Mouse (Mus musculus) testis, postnatal 10 days (tissue): ENCODE results near the gene Fam83c.
A peak's percentile ranks its signal among the peaks of the same experiment; 100 is the strongest.
"Not testable (repeated sequence)": the region's sequence is repeated elsewhere in the genome, so short reads cannot be mapped to it uniquely, and the experiment has no call there.

Experiments used
- DNase-seq: peaks from one replicate; pipeline ENCODE4 v3.0.0; 2021; ENCODE audit warnings: low spot score

Fam83c gene

DNA sequence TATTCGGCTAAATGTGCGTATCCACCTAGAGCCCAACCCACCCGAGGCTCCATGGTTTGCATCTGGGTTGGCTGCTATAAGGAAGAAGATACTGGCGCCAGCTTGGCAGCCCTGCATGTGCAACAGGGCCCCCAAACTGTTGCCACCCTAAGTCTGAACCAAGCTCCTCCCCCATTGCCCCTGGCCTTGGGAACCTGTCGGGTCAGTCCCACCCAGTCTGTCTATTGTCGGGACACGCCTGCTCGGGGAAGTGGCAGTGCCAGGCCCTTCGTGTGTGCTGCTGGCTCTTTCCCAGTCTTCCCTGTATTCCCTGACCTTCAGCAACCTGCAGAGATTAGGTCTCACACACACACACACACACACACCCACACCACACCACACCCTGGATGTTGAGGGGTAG, at the start of gene Fam83c:
Fam83c (minus strand) TSS at position 123 of the 400 bp plus-strand sequence.
- DNase-seq: no peak

DNA sequence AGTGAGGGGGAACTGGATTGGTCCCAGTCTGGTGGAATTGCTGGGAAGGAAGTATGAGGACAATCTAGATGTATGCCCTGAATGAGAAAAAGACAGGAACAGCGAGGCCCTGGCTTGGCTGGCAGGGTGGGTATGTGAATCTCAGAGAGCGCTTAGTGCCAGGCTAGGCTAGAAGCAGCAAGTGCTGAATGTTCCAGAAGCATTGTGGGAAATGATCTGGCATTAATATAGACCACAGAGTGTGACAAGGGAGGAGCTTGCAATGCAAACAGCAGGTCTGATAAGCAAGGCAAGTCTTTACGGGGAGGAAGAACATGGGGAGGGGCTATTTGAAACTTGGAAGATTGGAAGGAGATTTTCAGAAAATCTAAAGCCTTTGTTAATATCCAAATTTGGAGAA, 47.4 kb upstream of the Fam83c start:
- no peak for DNase-seq

DNA sequence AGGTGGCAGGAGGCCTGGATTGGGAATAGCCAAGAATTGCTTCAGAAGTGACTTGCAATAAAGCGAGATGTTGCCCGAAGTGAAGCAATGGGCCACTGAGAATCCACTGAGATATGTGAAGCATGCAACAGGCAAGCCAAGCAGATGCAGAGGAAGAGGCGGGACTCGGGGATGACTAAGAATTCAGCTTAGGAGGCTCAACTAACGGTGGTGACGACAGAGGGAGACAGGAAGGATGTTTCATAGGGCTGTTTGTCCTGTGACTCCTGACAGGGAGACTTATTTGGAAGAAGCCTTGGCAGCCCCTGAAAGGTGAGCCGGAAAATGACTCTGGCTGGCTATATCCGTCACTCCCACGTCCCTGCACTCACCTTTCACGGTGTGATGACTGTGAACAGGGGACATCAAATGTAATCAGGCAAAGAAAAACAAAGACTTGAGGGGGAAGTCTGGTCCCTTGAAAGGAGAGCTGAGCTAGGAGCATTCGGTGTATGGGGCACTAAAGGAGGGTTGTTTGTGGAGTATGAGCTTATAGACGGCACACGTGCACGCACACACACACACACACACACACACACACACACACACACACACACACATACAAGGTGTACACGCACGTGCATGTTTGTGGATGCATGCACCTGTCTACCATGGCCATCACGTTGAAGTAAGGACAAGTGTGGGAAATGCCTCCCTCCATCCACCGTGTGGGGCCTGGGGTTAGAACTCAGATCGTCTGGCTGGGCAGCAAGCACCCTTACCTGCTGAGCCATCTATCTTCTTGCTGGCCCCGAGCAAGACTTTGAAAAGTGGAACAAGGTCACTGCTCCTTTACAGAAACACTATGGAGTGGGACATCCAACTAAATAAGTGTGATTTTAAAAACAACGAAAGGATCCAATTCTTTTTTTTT, 44.6 kb upstream of the Fam83c start:
- no peak for DNase-seq

DNA sequence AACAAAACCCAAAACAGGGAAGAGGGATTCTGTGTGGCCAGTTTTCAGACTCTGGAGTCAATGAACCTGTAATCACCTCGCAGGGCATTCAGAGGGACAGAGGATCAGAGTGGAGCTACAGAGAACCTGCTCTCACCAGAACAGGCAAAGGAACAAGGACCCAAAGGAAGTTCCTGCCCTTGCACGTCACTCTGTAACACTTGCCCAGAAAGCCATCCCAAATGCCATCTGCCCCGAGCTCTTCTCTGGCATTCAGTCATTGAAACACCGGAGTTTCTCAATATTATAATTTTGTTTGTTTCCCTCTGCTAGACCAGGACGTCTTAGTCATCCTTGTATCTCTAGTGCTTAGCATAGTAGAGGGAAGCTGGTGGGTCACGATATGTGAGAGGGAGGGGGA, 39.0 kb upstream of the Fam83c start:
- no peak for DNase-seq

DNA sequence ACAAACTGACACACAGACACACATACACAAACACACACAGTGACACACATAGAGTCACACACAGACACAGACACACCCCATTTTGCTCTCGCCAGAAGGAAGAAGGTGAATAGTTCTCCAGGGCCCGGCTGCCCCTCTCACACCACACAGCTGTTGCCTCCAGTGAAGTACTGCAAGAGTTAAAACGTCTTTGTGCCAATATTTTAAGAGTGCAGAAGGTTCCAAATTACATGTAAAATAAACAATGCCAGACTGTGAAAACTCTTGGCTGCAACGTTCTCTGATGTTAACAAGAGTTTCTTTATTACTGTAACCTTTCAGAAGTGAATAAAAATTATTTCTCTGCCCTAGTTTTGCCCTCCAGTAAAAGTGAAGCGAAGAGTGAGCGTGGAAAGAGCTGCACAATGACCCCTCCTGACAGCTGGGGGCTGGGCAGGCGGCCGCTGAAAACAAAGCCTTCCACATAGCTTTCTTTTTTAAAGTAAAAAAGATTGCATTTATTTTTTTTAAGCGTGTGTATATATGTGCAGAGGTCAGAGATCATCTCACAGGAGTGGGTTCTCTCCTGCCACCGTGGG, 38.4 kb upstream of the Fam83c start:
- no peak for DNase-seq

DNA sequence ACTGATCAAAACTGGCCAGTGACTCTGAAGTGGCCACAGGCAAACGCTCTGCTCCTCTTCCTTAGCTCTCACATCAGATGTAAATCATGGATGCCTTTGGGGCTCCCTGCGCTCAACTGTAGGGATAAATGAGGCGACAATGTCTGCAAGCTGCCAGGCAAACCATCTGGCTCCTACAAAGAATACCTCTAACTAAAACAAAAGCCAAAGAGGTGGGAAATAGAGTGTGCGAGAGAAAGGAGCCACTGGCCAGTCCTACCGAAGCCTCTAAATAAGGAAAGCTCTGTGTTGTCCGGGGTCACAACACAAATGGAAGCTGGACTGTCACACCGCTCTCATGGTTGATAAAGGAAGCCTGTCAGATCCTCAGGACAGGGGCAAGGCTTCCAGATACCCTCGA, 37.8 kb upstream of the Fam83c start:
- DNase-seq: no peak

DNA sequence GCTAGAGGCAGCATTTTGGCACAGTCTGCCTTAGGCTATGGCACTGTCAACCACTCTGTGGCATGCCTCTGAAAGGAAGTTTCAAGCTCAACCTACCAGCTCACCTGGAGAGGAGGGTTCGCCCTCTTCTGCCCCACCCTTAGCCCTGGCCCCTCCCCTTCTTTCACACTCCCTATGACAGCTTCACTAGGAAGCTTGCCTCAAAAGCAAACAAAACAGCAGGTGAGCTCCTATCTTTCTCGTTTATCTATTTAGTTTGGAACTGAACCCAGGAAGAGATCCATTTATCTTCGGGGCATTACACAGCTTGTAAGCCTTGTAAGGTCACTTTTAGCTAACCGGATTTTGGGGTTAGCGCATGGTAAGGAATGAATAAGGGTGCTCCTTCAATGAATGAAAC, 35.1 kb upstream of the Fam83c start:
- DNase-seq: no peak

DNA sequence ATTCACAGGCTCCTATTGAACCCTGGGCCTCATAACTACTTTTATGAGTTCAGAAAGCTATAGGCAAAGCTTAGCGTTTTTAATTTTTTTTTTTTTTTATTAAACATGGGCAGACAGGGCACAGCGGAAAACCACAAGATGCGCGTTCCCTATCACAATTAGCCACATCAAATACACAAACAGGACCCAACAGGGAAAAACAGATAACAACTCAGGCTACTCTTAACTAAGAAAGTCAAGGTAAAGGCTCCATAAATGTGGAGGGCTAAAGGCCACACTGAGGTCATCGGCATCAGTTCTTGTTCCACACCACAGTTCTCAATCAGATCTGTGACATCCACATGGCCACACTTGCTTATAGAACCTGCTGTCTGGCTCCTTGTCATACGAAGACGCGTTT, 33.7 kb upstream of the Fam83c start:
- no peak for DNase-seq

DNA sequence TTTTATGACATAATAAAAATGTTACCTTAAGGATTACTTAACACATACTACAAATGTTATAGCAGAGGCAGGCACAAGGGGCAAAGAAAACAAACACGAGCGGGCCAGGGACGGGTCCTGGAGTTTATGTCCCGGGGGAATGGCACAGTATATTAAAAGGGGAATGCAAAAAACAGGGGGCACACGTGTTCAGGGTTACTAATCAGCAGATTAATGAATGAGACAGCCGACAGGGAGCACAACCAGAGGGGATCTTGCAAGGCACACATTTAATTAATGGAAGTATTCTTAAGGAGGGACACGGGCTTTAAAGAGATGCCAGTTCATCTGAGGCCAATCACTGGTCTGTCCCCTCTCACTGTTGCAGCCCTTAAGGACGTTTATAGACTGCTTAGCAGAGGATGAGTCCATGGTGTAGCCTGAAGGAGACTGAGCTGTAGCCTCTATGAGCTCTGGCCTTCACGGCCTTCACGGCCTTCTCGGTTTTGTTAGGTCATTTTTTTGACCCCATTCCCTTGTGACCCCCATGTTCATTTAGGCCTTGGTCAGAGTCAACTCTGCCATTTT, 28.7 kb upstream of the Fam83c start:
- no peak for DNase-seq

DNA sequence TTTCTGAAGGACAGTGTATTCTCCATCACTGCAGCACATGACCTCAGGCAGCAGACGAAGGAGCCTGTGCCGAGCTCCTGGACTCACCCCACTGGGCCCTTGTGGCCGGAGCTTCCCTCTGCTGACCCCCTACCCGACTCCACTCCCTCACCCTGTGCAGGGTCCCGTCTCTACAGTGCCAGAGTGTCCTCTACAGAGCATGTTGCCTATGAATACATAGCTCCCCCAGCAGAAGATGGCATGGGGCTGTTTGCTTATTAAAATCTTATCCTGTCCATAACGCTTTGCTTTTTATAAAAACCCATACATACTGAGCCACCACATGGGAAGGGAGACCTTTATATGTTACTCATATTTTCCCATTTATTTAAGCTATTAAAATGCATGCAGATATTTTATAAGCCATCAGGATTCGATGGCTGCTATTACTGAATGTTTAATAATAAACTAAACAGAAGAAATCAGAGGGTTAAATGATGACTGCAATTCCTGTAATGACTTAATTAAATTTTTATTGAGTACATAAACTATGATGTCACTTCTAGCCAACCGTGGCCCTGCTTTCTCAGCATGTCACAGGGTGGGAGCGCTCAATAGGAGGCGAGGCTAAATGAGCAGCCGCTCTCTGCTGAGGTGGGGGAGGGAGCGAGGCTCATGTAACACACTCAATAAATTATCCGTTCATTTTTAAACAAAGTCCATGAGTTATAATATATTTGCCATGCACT, 28.1 kb upstream of the Fam83c start:
- DNase-seq: no peak

DNA sequence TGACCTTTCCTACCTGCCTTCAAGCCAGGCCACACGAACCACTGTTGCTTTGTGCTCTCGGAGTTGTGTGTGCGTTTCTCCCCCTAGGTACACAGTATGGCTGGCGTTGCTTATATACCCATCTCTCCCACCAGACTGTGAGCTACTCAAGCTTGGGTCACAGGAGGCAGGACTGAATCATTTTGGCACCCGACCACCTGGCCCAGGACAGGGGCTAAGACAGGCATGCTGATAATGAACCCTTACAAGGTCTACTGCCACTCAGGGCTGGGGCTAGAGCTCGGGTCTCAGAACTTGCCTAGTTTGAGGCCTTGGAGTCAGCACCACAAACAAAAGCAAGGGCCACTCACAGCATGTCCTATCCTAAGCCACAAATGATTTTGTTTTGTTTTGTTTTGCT, 26.9 kb upstream of the Fam83c start:
- DNase-seq: no peak

DNA sequence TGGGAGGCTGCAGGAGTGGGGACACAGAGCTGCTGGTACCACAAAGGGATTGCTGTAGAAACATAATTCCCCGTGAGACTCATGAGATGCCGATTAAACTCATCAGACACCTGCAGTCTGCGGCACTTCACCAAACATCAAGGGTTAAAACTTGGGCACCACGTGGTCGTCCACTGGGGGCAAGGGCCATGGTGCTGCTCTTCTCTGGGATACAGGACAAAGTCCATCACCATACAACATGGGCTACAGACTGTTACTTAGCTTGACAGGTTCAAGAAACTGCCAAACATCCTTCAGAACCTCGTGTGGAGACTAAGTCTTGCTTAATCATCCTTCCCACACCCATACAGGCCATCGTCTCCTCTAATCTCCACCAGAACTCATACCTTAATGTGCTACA, 25.4 kb upstream of the Fam83c start:
- DNase-seq: no peak

DNA sequence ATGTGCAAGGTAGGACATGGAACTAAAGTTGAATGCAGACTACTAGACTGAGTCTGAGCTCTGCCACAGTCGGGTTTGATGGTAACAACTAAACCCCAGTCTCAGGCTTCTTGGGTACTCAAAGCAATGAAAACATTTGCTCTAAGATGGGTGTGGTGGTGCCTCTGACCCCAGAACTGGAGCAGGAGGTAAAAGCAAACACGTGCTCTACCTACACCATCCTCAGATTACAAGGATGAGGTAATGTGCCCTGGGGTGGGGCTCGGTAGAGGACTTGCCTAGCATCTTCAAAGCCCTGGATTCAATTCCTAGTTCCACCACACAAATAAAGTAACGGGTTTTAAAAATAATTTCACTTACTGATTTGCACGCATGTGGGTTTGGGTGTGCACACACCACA, 17.9 kb upstream of the Fam83c start:
- DNase-seq: no peak

DNA sequence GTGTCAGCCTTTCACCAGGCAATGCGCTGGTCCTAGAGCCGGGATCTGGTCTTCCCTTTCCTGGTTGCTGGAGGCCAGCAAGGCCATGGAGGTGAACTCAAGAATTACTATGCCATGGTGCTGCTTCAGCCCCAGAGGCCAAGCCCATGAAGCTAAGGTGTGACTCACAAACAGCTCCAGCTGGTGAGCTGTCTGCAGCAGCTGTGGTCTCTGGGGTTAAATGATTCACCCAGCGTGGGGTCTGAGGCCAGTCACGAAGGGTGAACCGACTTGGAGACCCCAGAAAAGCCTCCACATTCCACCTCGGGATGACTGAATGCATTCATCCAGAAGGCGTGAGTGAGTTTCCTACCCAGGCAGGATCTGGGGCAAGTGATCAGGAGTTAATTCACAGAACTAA, 15.5 kb upstream of the Fam83c start:
- no peak for DNase-seq

DNA sequence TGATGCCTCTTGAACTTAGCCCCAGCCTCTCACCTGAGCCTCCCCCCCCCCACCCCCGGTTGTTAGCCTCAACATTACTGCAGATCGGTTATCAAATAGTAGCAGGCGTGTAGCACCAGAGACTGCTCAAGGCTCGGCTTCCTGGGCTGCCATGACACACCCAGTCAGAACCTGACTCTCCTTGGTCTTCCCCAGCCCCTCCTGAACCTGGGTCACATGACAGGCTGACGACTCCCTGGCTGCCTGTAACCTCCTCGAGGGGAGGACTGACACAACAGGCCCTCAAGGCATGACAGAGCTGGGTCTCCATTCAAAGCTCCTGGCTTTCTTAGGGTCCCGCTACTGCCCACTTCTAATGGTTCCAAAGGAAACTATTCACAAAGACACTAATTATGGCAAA, 14.8 kb upstream of the Fam83c start:
- DNase-seq: no peak

DNA sequence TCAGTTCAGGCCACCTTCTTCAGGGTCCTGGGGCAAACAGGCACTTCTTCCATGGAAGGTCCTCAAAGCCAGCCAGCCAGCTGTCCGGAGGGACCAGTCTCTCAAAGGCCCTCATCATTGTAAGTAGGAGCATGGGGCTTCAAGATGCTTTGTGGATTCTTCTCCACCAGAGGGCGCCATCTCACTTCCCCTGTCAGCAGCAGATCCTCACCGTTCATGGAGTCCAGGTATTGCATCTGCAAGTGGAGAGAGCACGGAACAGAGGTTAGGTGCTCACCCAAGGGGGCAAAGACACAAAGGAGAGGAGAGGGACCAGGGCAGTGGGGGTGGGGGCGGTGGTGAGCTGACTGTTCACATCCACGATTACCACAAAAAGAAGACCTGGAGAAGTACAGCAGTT, 13.6 kb upstream of the Fam83c start:
- DNase-seq: peak; percentile 89

DNA sequence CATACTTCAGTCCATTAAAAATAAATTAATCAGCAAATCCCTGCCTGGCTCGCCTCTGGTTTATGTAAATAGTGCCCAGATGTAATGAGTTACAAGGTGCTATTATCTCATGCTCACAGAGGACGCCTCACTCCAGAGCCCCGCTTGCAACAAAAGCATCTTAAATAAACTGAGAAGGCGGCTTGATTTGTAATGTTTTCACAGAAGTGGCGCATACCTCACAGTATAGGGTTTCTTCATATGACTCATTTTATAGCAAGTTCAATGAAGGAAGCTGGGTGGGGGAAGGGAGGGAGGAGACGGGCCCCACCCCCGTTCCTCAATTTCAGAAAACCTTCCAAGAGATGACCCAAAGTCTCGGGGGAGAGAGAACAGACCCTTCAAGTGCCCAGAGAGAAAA, 12.3 kb upstream of the Fam83c start:
- no peak for DNase-seq

DNA sequence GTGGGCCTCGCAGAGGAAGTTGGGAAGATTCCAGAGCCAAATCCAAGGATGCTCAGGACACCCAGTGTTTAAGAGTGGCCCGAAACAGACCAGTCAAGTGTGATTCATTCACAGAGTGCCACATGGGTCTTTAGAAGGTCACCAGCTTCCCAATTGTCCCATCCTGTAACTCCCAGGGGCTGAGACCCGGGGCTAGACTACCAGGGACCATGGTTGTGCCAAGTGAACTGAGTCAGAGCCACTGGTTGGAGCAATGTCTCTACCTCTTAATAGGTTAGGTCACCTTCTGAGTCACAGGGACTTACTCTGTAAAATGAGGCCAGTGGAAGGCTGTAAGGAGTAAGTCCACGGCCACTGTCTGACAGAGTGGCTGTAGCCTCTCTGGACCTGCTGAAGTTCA, 4.3 kb upstream of the Fam83c start:
- DNase-seq: no peak

DNA sequence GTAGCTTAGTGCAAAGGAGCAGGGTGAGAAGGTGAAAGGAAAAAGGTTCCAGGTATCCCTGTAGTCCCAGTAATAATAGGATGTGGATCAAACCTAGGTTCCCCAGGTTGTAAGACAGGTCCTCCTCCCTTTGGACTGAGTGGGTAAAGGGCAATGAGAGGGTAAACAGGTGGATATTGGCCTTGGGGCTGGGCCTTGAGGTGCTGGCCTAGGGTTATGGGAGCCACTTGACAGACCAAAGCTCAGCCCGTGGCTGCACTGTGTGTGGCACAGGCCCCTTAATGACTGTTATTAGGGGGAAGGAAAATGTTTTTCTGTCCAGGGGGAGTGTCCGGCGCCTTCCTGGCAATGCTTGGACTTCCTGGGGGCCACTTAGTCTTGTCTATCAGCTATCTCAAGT, 3.3 kb upstream of the Fam83c start:
- no peak for DNase-seq

DNA sequence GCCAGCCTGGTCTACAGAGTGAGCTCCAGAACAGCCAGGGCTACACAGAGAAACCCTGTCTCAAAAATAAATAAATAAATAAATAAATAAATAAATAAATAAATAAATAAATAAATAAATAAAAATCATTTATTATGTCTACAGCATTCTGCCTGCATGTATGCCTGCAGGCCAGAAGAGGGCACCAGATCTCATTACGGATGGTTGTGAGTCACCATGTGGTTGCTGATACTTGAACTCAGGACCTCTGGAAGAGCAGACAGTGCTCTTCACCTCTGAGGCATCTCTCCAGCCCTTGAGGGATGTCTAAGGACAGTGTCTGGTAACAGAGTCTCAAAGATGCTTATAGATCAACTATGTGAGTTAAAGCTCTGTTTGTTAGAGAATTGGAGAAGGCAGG, 2.6 kb downstream of the Fam83c start:
- DNase-seq: not testable (repeated sequence)

DNA sequence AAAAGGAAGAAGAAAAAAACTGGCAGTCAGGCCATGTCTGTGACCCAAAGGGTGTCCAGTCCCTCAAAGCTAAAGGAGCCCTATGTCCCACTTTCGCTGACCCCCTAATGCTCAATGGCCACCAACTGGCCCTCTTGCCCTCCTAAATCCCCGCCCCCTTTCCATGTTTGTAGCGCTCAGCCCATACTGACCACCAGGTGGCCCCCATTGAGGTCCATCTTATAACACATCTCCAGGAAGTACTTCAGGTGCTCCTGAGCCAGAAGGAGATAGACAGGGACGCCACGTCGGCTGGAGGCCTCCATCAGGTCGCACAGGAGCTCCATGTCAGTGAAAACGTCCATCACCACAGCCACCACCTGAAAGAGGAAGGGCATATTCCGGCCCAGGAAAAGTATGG, 3.4 kb downstream of the Fam83c start:
- DNase-seq: no peak

DNA sequence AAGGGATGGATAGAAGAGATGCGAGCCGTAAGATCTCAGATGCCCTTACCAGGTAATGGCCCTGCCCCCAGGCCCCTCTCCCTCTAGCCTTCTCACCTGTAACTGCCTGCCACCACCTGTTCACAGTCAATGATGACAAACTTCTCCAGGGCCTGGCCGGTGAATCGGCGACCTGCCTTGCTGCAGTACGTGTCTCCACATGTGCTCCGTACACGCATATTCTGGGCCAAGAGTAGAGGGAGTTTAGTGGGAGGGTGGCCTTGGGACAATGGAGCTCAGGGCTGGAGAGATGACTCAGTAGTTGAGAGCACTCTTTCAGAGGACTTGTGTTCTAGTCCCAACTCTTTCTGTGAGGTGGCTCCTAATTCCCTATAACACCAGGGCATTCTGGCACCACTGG, 3.8 kb downstream of the Fam83c start:
- no peak for DNase-seq
